Mouse (Mus musculus) heart, embryonic 12.5 days (tissue): ENCODE results near the gene Cyp2e1. TPM values are rescaled to one million over a fixed set of nuclear protein-coding genes. Genes with fewer than 3 reads are reported as not detected.

ENCODE experiments used
- ATAC-seq: fragments of 200-750 bp; cut with Nextera tagmentation; 2 replicates; pipeline ENCODE4 v1.8.0; 2017; ENCODE audit warnings: moderate TSS enrichment, moderate library complexity; ENCODE audit not compliant: insufficient number of reproducible peaks, low FRiP score
- H3K27ac ChIP-seq: fragments of 300-500 bp; sonication (generic); 2 replicates; pipeline ENCODE4 v1.5.1; 2016; ENCODE audit warnings: mild to moderate bottlenecking, moderate library complexity; ENCODE audit not compliant: poor library complexity, severe bottlenecking
- H3K27me3 ChIP-seq: fragments of 300-500 bp; sonication (generic); replicated peaks from 2 replicates; pipeline ENCODE4 v1.6.1; 2016; ENCODE audit warnings: mild to moderate bottlenecking, moderate library complexity
- H3K36me3 ChIP-seq: fragments of 300-500 bp; sonication (generic); 2 replicates; pipeline ENCODE4 v1.6.1; 2016; ENCODE audit warnings: mild to moderate bottlenecking, moderate library complexity
- H3K4me1 ChIP-seq: fragments of 300-500 bp; sonication (generic); replicated peaks from 2 replicates; pipeline ENCODE4 v1.6.1; 2016; ENCODE audit warnings: mild to moderate bottlenecking
- H3K4me2 ChIP-seq: fragments of 300-500 bp; sonication (generic); 2 replicates; pipeline ENCODE4 v1.6.1; 2016; ENCODE audit warnings: mild to moderate bottlenecking, moderate library complexity
- H3K4me3 ChIP-seq: fragments of 300-500 bp; sonication (generic); 2 replicates; pipeline ENCODE4 v1.5.1; 2016; ENCODE audit warnings: mild to moderate bottlenecking
- H3K9ac ChIP-seq: fragments of 300-500 bp; sonication (generic); 2 replicates; pipeline ENCODE4 v1.6.1; 2016; ENCODE audit warnings: mild to moderate bottlenecking, moderate library complexity
- H3K9me3 ChIP-seq: fragments of 300-500 bp; sonication (generic); replicated peaks from 2 replicates; pipeline ENCODE4 v1.6.1; 2016; ENCODE audit warnings: mild to moderate bottlenecking, moderate library complexity
- WGBS: fragments of 180-500 bp; shearing (Covaris S2); methylation state at CpG from one replicate; pipeline ENCODE4 v1.1.7; 2016; 5-methylcytosine and 5-hydroxymethylcytosine counted together
- polyA plus RNA-seq: library from polyadenylated mRNA; unstranded; fragments of >200 nt; fragmentation: Nextera tagmentation; extraction: Ambion mirVana; gene quantifications from 2 replicates; pipeline ENCODE4 v1.2.1, GENCODE M21; 2016

Cyp2e1 gene
- polyA plus RNA-seq = not detected in 2 replicates

- no peak for ATAC-seq
- WGBS = 83% methylated on average over 7 of the region's 7 CpGs
- H3K4me3 ChIP-seq = no peak within 1 kb of the TSS
- no peaks in the 10 kb centered on the region for H3K4me1 ChIP-seq
- no peaks in the 10 kb centered on the region for H3K9me3 ChIP-seq
- H3K27ac ChIP-seq = no peak within 1 kb of the TSS
- no peaks in the 10 kb centered on the region for H3K36me3 ChIP-seq
- H3K9ac ChIP-seq = no peak within 1 kb of the TSS
- H3K4me2 ChIP-seq = no peak within 1 kb of the TSS
- H3K27me3 ChIP-seq = no peaks in the 10 kb centered on the region
Observed at GRCm38 (mm10) chr7:140763447-140764020, at the start of gene Cyp2e1. TSS of gene Cyp2e1 (plus strand) at chr7:140763739.

GRCm38 (mm10) chr7:140717155-140718055 is 46.1 kb upstream of the Cyp2e1 start:
- H3K27me3 ChIP-seq = no peaks in the 10 kb centered on the region
- no peak for ATAC-seq
- H3K9me3 ChIP-seq = no peaks in the 10 kb centered on the region
- no peak overlapping the region for H3K4me2 ChIP-seq
- WGBS = 76% methylated on average over 7 of the region's 7 CpGs
- no peak overlapping the region for H3K9ac ChIP-seq
- H3K27ac ChIP-seq = no peak overlapping the region
- H3K4me3 ChIP-seq = no peak overlapping the region
- H3K4me1 ChIP-seq = no peaks in the 10 kb centered on the region
- H3K36me3 ChIP-seq = no peaks in the 10 kb centered on the region

- H3K9ac ChIP-seq = no peak overlapping the region
- no peaks in the 10 kb centered on the region for H3K27me3 ChIP-seq
- ATAC-seq = no peak
- H3K4me2 ChIP-seq = no peak overlapping the region
- no peaks in the 10 kb centered on the region for H3K36me3 ChIP-seq
- H3K9me3 ChIP-seq = peaks cover 2% of the 10 kb centered on the region; the same call in 1 of the 2 replicates
- H3K4me3 ChIP-seq = no peak overlapping the region
- H3K4me1 ChIP-seq = no peaks in the 10 kb centered on the region
- WGBS = 74% methylated on average over 6 of the region's 6 CpGs
- H3K27ac ChIP-seq = no peak overlapping the region
Observed at GRCm38 (mm10) chr7:140721095-140721494, 42.4 kb upstream of the Cyp2e1 start.

- H3K27ac ChIP-seq = no peak overlapping the region
- H3K9ac ChIP-seq = no peak overlapping the region
- H3K36me3 ChIP-seq = no peaks in the 10 kb centered on the region
- H3K27me3 ChIP-seq = no peaks in the 10 kb centered on the region
- peaks cover 4% of the 10 kb centered on the region; the same call in 1 of the 2 replicates for H3K9me3 ChIP-seq
- H3K4me3 ChIP-seq = no peak overlapping the region
- H3K4me1 ChIP-seq = no peaks in the 10 kb centered on the region
- H3K4me2 ChIP-seq = no peak overlapping the region
- ATAC-seq = no peak
Observed at GRCm38 (mm10) chr7:140725558-140725957, 38.0 kb upstream of the Cyp2e1 start.

GRCm38 (mm10) chr7:140733162-140733561 is 30.4 kb upstream of the Cyp2e1 start:
- H3K4me2 ChIP-seq = no peak overlapping the region
- no peaks in the 10 kb centered on the region for H3K4me1 ChIP-seq
- ATAC-seq = no peak
- H3K4me3 ChIP-seq = no peak overlapping the region
- no peaks in the 10 kb centered on the region for H3K27me3 ChIP-seq
- H3K9ac ChIP-seq = no peak overlapping the region
- no peaks in the 10 kb centered on the region for H3K36me3 ChIP-seq
- WGBS = 56% methylated on average over 2 of the region's 2 CpGs
- H3K27ac ChIP-seq = no peak overlapping the region
- no peaks in the 10 kb centered on the region; the same call in 1 of the 2 replicates for H3K9me3 ChIP-seq

- Histone ChIP-seq H3K4me2 (no peak overlapping the region), H3K4me3 (no peak overlapping the region), H3K36me3 (no peaks in the 10 kb centered on the region), H3K27me3 (no peaks in the 10 kb centered on the region), H3K9me3 (no peaks in the 10 kb centered on the region), H3K9ac (no peak overlapping the region), H3K27ac (no peak overlapping the region), H3K4me1 (no peaks in the 10 kb centered on the region)
- WGBS = 58% methylated on average over 3 of the region's 3 CpGs
- no peak for ATAC-seq
Observed at GRCm38 (mm10) chr7:140747402-140747801, 16.1 kb upstream of the Cyp2e1 start.

GRCm38 (mm10) chr7:140748116-140748826 is 15.3 kb upstream of the Cyp2e1 start:
- WGBS = 70% methylated on average over 6 of the region's 6 CpGs
- Histone ChIP-seq H3K4me3 (no peak overlapping the region), H3K9me3 (no peaks in the 10 kb centered on the region), H3K4me1 (no peaks in the 10 kb centered on the region), H3K27me3 (no peaks in the 10 kb centered on the region), H3K4me2 (no peak overlapping the region), H3K36me3 (no peaks in the 10 kb centered on the region), H3K9ac (no peak overlapping the region), H3K27ac (no peak overlapping the region)
- no peak for ATAC-seq

GRCm38 (mm10) chr7:140748827-140749160 is 14.7 kb upstream of the Cyp2e1 start:
- no peaks in the 10 kb centered on the region for H3K36me3 ChIP-seq
- H3K4me1 ChIP-seq = no peaks in the 10 kb centered on the region
- H3K4me3 ChIP-seq = no peak overlapping the region
- H3K9me3 ChIP-seq = peaks cover 4% of the 10 kb centered on the region; the same call in 1 of the 2 replicates
- no peaks in the 10 kb centered on the region for H3K27me3 ChIP-seq
- H3K9ac ChIP-seq = no peak overlapping the region
- H3K4me2 ChIP-seq = no peak overlapping the region
- no peak overlapping the region for H3K27ac ChIP-seq
- 74% methylated on average over 3 of the region's 3 CpGs for WGBS
- no peak for ATAC-seq

- Histone ChIP-seq H3K9ac (no peak overlapping the region), H3K4me2 (no peak overlapping the region), H3K4me3 (no peak overlapping the region), H3K27ac (no peak overlapping the region), H3K27me3 (no peaks in the 10 kb centered on the region), H3K9me3 (peaks cover 9% of the 10 kb centered on the region), H3K4me1 (no peaks in the 10 kb centered on the region), H3K36me3 (no peaks in the 10 kb centered on the region)
- no peak for ATAC-seq
Observed at GRCm38 (mm10) chr7:140754556-140754955, 9.0 kb upstream of the Cyp2e1 start.

- H3K9me3 ChIP-seq = peaks cover 9% of the 10 kb centered on the region
- H3K36me3 ChIP-seq = no peaks in the 10 kb centered on the region
- H3K4me1 ChIP-seq = no peaks in the 10 kb centered on the region
- WGBS = 66% methylated on average over 4 of the region's 4 CpGs
- no peak overlapping the region for H3K27ac ChIP-seq
- H3K9ac ChIP-seq = no peak overlapping the region
- H3K4me2 ChIP-seq = no peak overlapping the region
- H3K4me3 ChIP-seq = no peak overlapping the region
- no peaks in the 10 kb centered on the region for H3K27me3 ChIP-seq
- no peak; the same call in 1 of the 2 replicates for ATAC-seq
Observed at GRCm38 (mm10) chr7:140756151-140756854, 7.2 kb upstream of the Cyp2e1 start.

- H3K4me2 ChIP-seq = no peak overlapping the region
- H3K27ac ChIP-seq = no peak overlapping the region
- no peaks in the 10 kb centered on the region for H3K4me1 ChIP-seq
- ATAC-seq = no peak
- no peaks in the 10 kb centered on the region for H3K27me3 ChIP-seq
- H3K36me3 ChIP-seq = no peaks in the 10 kb centered on the region
- H3K9ac ChIP-seq = no peak overlapping the region
- H3K9me3 ChIP-seq = no peaks in the 10 kb centered on the region
- no peak overlapping the region for H3K4me3 ChIP-seq
Observed at GRCm38 (mm10) chr7:140760647-140761046, 2.9 kb upstream of the Cyp2e1 start.
